Mouse (Mus musculus) c-Kit-negative CD71-positive TER-119-positive erythroid progenitor cells, embryonic 14.5 days (primary cell): Measurements from ENCODE around the gene Gm10309.

Source experiments
- DNase-seq: peaks from one replicate; pipeline ENCODE4 v3.0.0-alpha.2; 2013; ENCODE audit warnings: low read depth, low spot score

Gene Gm10309

GRCm38 (mm10) chr17:86476674-86477073, 28.4 kb downstream of the Gm10309 start:
- DNase-seq: no peak

DNA sequence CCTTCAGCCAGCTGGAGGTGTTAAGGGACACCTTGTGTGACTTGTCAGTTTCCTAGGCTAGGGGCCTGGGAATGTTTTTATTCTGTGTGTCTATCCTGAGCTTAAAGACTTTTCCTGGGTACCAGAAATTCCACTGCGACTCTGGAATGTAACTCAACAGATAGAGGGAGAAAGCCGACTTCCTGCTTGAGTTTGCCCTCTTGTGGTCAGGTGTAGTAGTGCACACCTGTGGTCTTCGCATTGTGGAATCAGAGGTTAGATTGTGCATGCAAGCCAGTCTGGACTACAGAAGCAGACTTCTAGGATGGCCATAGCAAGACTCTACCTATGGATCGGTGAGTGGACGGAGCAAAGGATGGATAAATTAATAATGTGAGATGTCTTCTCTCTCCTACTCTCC, 33.3 kb downstream of the Gm10309 start:
- DNase-seq: no peak

- DNase-seq: no peak
These were observed 34.9 kb downstream of the Gm10309 start for GRCm38 (mm10) chr17:86470160-86470559.

GRCm38 (mm10) chr17:86467967-86468366, 37.1 kb downstream of the Gm10309 start:
- DNase-seq: no peak

- no peak for DNase-seq
These were observed 37.6 kb downstream of the Gm10309 start for GRCm38 (mm10) chr17:86467291-86467898.

DNA sequence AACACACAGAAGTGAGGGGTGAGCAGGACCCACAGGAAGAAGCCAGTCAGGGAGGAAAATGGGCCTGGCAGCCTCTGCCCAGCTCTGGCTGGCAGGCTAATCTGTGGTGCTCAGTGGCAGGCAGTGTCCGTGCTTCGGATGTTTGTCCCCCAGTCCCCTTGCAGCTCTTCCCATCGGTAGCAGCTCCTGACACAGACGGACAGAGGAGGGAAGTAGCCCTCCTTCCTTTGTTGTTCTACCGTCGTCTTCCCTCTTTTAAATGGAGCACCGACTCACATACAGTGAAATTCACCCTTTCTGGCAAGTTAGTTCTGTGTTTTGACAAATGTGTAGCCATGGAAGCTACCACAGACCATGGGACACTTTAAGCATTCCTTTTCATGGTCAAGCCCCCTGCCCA, 38.2 kb downstream of the Gm10309 start:
- no peak for DNase-seq

- DNase-seq: no peak
These were observed 38.6 kb downstream of the Gm10309 start for GRCm38 (mm10) chr17:86466412-86466811.

DNA sequence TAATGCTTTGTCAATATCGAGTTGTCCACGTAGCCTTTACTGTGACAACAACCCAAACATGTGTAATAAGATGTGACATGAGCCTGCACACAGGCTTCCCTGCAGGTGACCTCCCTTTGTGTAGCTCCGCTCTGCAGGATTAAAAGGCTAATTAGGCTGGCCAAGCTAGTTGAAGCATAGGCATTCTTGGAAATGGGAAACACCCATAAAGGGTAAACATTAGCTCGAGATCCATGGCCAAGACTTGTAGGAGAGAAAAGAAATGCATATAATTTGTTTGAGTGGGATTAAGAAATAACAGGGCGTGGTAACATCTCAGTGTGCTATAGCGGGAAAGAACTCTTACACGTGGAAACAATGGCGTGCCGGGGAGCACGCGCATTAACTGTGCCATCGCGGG, 39.2 kb downstream of the Gm10309 start:
- no peak for DNase-seq

- no peak for DNase-seq
These were observed 40.2 kb downstream of the Gm10309 start for GRCm38 (mm10) chr17:86464689-86465363.

GRCm38 (mm10) chr17:86464197-86464596, 40.8 kb downstream of the Gm10309 start:
- no peak for DNase-seq

DNA sequence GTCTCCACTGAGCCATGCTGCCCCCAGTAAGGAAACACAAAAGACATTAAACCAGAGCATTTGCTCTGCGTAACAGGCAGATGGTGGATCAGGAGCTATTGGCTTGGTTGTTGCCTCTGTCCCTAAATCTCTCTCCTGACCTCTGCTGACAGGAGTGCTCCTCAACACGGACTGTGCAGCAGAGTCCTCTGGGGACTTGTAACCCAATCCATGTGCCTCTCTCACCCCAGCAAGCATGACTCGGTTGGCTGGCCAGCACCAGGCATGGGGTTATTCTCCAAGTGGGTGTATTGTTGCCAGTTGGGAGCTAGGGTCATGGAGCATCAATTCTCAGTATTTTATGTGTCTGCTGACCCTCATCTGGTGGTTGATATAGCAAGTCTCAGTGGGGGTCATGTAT, 41.7 kb downstream of the Gm10309 start:
- DNase-seq: no peak

DNA sequence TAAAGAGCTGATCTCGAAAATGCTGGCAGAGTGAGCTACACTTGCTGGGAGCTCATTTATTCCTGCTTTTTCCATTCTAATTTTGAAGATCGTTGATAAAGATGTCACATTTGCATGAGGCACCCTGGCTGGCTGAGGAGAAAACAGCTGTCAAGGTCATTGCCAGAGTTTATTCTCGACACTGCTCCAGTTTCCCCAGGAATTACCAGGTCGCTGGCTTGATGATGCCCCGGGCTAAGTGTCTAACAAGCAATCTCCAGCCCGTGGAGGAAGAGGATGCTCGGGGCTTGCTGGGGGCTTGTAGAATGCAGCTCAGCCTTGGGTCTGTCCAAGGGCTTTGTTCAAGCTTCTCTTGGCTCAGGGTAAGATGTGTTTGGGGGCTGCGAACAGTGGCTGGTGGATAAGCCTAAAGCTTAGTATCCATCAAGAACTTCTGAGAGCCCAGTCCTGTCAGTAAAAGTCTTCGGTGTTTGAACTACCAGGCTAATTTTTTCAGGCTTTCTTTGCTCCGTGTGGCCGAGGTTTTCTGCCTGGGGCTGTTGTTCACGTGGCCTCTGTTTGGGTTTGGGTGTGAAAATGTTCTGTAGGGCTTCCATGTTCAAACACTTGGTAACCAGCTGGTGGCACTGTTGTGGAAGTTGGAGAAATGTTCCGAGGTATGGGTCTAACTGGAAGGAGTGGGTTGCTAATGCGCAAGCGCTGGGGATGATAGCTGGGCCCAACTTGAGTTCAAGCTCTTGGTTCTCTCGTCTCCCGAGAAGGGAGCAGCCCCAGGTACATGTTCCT, 44.2 kb downstream of the Gm10309 start:
- DNase-seq: no peak

GRCm38 (mm10) chr17:86458302-86458980, 46.6 kb downstream of the Gm10309 start:
- DNase-seq: no peak

DNA sequence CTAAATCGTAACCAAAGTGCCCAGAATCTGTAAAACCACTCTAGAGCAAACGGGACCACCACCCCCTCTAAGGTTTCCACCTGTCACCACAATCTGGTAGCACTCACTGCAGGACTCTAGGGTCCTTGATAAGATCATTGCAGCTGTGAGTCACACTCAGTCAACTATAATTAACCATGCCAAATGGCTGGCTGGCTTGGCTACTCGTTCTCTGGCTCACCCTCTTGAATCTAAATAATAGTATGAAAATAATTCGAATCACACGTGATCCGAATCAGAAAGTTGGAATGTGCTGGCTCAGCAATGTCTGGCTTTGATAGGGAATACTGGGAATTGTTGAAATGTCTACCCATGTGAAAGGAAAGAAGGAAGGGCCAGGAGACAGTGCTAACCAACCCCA, 48.5 kb downstream of the Gm10309 start:
- no peak for DNase-seq

GRCm38 (mm10) chr17:86454351-86454706, 50.7 kb downstream of the Gm10309 start:
- DNase-seq: no peak

- no peak for DNase-seq
These were observed 51.2 kb downstream of the Gm10309 start for GRCm38 (mm10) chr17:86453673-86454350.

DNA sequence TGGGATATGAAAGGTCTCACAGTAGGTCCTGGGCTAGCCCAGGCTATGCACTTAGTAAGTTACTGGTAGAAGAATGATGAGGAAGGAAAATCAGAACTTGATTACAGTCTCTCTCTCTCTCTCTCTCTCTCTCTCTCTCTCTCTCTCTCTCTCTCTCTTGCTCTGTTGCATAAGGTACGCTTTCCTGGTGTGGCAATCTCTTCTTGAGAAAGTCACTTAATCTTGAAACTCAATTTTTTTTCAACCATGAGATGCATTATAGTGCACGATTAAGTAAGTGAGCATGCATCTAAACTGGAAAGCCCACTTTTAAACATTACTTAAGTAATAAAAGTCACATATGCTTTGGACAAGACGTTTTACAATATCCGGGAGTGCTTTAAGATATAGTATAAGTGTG, 52.1 kb downstream of the Gm10309 start:
- DNase-seq: no peak
